Mouse (Mus musculus) myocyte (in vitro differentiated cells): ENCODE measurements around the gene Selenbp1. TPM values are rescaled to one million over a fixed set of nuclear protein-coding genes. Genes with fewer than 3 reads are reported as not detected.

ENCODE experiments used
- H3K27me3 ChIP-seq: one replicate; pipeline ENCODE4 v1.6.1; 2011; ENCODE audit not compliant: control insufficient read depth, insufficient read depth, insufficient read length
- H3K36me3 ChIP-seq: one replicate; pipeline ENCODE4 v1.6.1; 2011; ENCODE audit not compliant: control insufficient read depth, insufficient read depth
- H3K4me2 ChIP-seq: one replicate; pipeline ENCODE4 v1.6.1; 2011; ENCODE audit warnings: low read depth, control low read depth
- H3K4me3 ChIP-seq: one replicate; pipeline ENCODE4 v1.5.1; 2011; ENCODE audit warnings: mild to moderate bottlenecking, control low read depth, moderate library complexity
- H3K79me2 ChIP-seq: one replicate; pipeline ENCODE4 v1.6.1; 2011; ENCODE audit not compliant: control insufficient read depth, insufficient read depth
- H3ac ChIP-seq: one replicate; pipeline ENCODE4 v1.6.1; 2011; ENCODE audit not compliant: control insufficient read depth, insufficient read length
- CEBPB ChIP-seq: IDR thresholded peaks from 2 replicates; pipeline ENCODE4 v1.6.1; 2011; ENCODE audit warnings: mild to moderate bottlenecking, moderate library complexity; ENCODE audit not compliant: poor library complexity, insufficient read depth, severe bottlenecking
- E2F4 ChIP-seq: IDR thresholded peaks from one replicate; pipeline ENCODE4 v1.6.1; 2011; ENCODE audit warnings: mild to moderate bottlenecking, control low read depth, moderate library complexity; ENCODE audit not compliant: insufficient read depth
- MAX ChIP-seq: IDR thresholded peaks from one replicate; pipeline ENCODE4 v1.6.1; 2011; ENCODE audit warnings: low read depth, mild to moderate bottlenecking, control low read depth
- MYOD1 ChIP-seq, 3 experiments: IDR thresholded peaks; one replicate each; pipeline ENCODE4 v1.6.1; 2011; ENCODE audit warnings: control low read depth in 2 of 3, low read depth in 2 of 3, mild to moderate bottlenecking in 2 of 3, moderate library complexity in 1 of 3; ENCODE audit not compliant: insufficient read length in 2 of 3, control insufficient read depth in 1 of 3
- MYOG ChIP-seq, 3 experiments: IDR thresholded peaks; one replicate each; pipeline ENCODE4 v1.6.1; 2011; ENCODE audit warnings: control low read depth in 2 of 3, low read depth in 2 of 3, mild to moderate bottlenecking in 2 of 3; ENCODE audit not compliant: insufficient read length in 2 of 3, control insufficient read depth in 1 of 3, insufficient read depth in 1 of 3
- POLR2A ChIP-seq: IDR thresholded peaks from one replicate; pipeline ENCODE4 v1.6.1; 2011; ENCODE audit warnings: low read depth, mild to moderate bottlenecking, control low read depth, moderate library complexity; ENCODE audit not compliant: insufficient read length
- POLR2AphosphoS2 ChIP-seq: IDR thresholded peaks from one replicate; pipeline ENCODE4 v1.6.1; 2011; ENCODE audit warnings: low read depth, control low read depth; ENCODE audit not compliant: insufficient read length
- REST ChIP-seq: IDR thresholded peaks from one replicate; pipeline ENCODE4 v1.6.1; 2011; ENCODE audit warnings: mild to moderate bottlenecking, control low read depth, moderate library complexity; ENCODE audit not compliant: insufficient read depth, insufficient read length
- SRF ChIP-seq: IDR thresholded peaks from one replicate; pipeline ENCODE4 v1.6.1; 2011; ENCODE audit warnings: low read depth; ENCODE audit not compliant: control insufficient read depth, insufficient read length
- TCF12 ChIP-seq: IDR thresholded peaks from one replicate; pipeline ENCODE4 v1.6.1; 2011; ENCODE audit warnings: mild to moderate bottlenecking, control low read depth; ENCODE audit not compliant: poor library complexity, insufficient read depth, severe bottlenecking
- TCF3 ChIP-seq: IDR thresholded peaks from one replicate; pipeline ENCODE4 v1.6.1; 2011; ENCODE audit warnings: low read depth, control low read depth; ENCODE audit not compliant: insufficient read length
- USF1 ChIP-seq: IDR thresholded peaks from one replicate; pipeline ENCODE4 v1.6.1; 2011; ENCODE audit warnings: low read depth, mild to moderate bottlenecking, control low read depth, moderate library complexity
- polyA plus RNA-seq: library from polyadenylated mRNA; unstranded; fragments of >200 nt; fragmentation: generic; extraction: Trizol; gene quantifications from one replicate; pipeline ENCODE4 v1.2.1, GENCODE M21; 2012; ENCODE audit warnings: missing spikeins

The Selenbp1 gene
- polyA plus RNA-seq, 1 experiment = 0.44 TPM

- H3K4me3 ChIP-seq = no peak overlapping the region
- no peaks in the 10 kb centered on the region for H3K79me2 ChIP-seq
- TF ChIP-seq POLR2A = no peak
- no peak for TF ChIP-seq E2F4
- TF ChIP-seq MAX = no peak
- TF ChIP-seq SRF = no peak
- no peak for TF ChIP-seq USF1
- H3K36me3 ChIP-seq = no peaks in the 10 kb centered on the region
- H3K27me3 ChIP-seq = no peaks in the 10 kb centered on the region
- H3K4me2 ChIP-seq = no peak overlapping the region
- H3ac ChIP-seq = no peak overlapping the region
These were observed 16.8 kb downstream of the Selenbp1 start for GRCm38 (mm10) chr3:94949645-94950044.

GRCm38 (mm10) chr3:94952806-94953205 is 19.9 kb downstream of the Selenbp1 start:
- peak overlapping the region; percentile 65 for H3K4me3 ChIP-seq
- no peaks in the 10 kb centered on the region for H3K27me3 ChIP-seq
- H3ac ChIP-seq = no peak overlapping the region
- H3K36me3 ChIP-seq = no peaks in the 10 kb centered on the region
- TF ChIP-seq CEBPB (no peak), MYOD1 (IDR thresholded peaks at IDR 0.05; ENCODE audit: control insufficient read depth in 1 of 3, insufficient read length in 2 of 3, low read depth in 2 of 3) (no peak), TCF3 (no peak), MYOG (IDR thresholded peaks at IDR 0.05; ENCODE audit: control insufficient read depth in 1 of 3, insufficient read depth in 1 of 3, insufficient read length in 2 of 3, low read depth in 2 of 3) (no peak), REST (no peak), E2F4 (no peak), TCF12 (no peak), POLR2A (no peak), MAX (no peak), SRF (no peak), POLR2AphosphoS2 (no peak), USF1 (no peak)
- no peaks in the 10 kb centered on the region for H3K79me2 ChIP-seq
- peak overlapping the region; percentile 81 for H3K4me2 ChIP-seq

GRCm38 (mm10) chr3:94953384-94953763 is 20.5 kb downstream of the Selenbp1 start:
- H3K4me2 ChIP-seq = peak overlapping the region; percentile 81
- no peaks in the 10 kb centered on the region for H3K27me3 ChIP-seq
- TF ChIP-seq E2F4 (no peak), SRF (no peak), CEBPB (no peak), TCF3 (no peak)
- no peaks in the 10 kb centered on the region for H3K79me2 ChIP-seq
- no peaks in the 10 kb centered on the region for H3K36me3 ChIP-seq
- peak overlapping the region; percentile 65 for H3K4me3 ChIP-seq
- H3ac ChIP-seq = peak overlapping the region; percentile 21

- H3K4me3 ChIP-seq = peak within 1 kb of the TSS; percentile 65
- H3ac ChIP-seq = peak within 1 kb of the TSS; percentile 21
- H3K27me3 ChIP-seq = no peaks in the 10 kb centered on the region
- H3K36me3 ChIP-seq = no peaks in the 10 kb centered on the region
- TF ChIP-seq POLR2A (peak; percentile 49), USF1 (no peak)
- peak within 1 kb of the TSS; percentile 81 for H3K4me2 ChIP-seq
- no peaks in the 10 kb centered on the region for H3K79me2 ChIP-seq
These were observed 21.1 kb downstream of the Selenbp1 start, which contains the start of gene Rfx5 for GRCm38 (mm10) chr3:94953764-94954616. Rfx5 (plus strand) TSS chr3:94954075.

- Histone ChIP-seq H3K4me3 (no peak overlapping the region), H3K27me3 (no peaks in the 10 kb centered on the region), H3K4me2 (no peak overlapping the region), H3K79me2 (no peaks in the 10 kb centered on the region), H3ac (no peak overlapping the region), H3K36me3 (no peaks in the 10 kb centered on the region)
- TF ChIP-seq TCF3 (peak; percentile 10), TCF12 (peak; percentile 46), E2F4 (no peak), USF1 (no peak), MYOG (IDR thresholded peaks at IDR 0.05; ENCODE audit: control insufficient read depth in 1 of 3, insufficient read depth in 1 of 3, insufficient read length in 2 of 3, low read depth in 2 of 3) (peak; percentile 3 to 80 (median 61)), MYOD1 (IDR thresholded peaks at IDR 0.05; ENCODE audit: control insufficient read depth in 1 of 3, insufficient read length in 2 of 3, low read depth in 2 of 3) (peak; percentile 13 to 90 (median 89)), REST (no peak)
These were observed 25.4 kb downstream of the Selenbp1 start for GRCm38 (mm10) chr3:94958295-94958694.
